Mouse (Mus musculus) C2C12 (cell line): ENCODE data around the gene Thnsl2.

ENCODE experiments used
- CEBPB ChIP-seq: IDR thresholded peaks from one replicate; pipeline ENCODE4 v1.6.1; 2011; ENCODE audit warnings: low read depth, mild to moderate bottlenecking, control low read depth, moderate library complexity
- CTCF ChIP-seq: IDR thresholded peaks from one replicate; pipeline ENCODE4 v1.5.1; 2011; ENCODE audit not compliant: control insufficient read depth, insufficient read depth, insufficient read length
- FOSL1 ChIP-seq: IDR thresholded peaks from one replicate; pipeline ENCODE4 v1.8.0; 2011; ENCODE audit warnings: mild to moderate bottlenecking, low read length; ENCODE audit not compliant: poor library complexity, insufficient read depth, severe bottlenecking
- MAX ChIP-seq: IDR thresholded peaks from one replicate; pipeline ENCODE4 v1.6.1; 2011; ENCODE audit warnings: mild to moderate bottlenecking, control low read depth
- MYOD1 ChIP-seq: IDR thresholded peaks from one replicate; pipeline ENCODE4 v1.6.1; 2011; ENCODE audit warnings: low read depth; ENCODE audit not compliant: control insufficient read depth, insufficient read length
- MYOG ChIP-seq: IDR thresholded peaks from one replicate; pipeline ENCODE4 v1.6.1; 2011; ENCODE audit not compliant: control insufficient read depth, insufficient read length; ENCODE audit errors: extremely low read depth
- USF1 ChIP-seq: IDR thresholded peaks from one replicate; pipeline ENCODE4 v1.6.1; 2011; ENCODE audit warnings: low read depth, mild to moderate bottlenecking, control low read depth, moderate library complexity

GRCm38 (mm10) chr6:71143154-71143893, 915 bp downstream of the Thnsl2 start:
- no peak for TF ChIP-seq USF1
- TF ChIP-seq CTCF, result no peak
- no peak for TF ChIP-seq CEBPB
- TF ChIP-seq MAX, result no peak
- TF ChIP-seq FOSL1, result no peak
- TF ChIP-seq MYOD1, result no peak
- TF ChIP-seq MYOG, result no peak
